Mouse (Mus musculus) limb, embryonic 13.5 days (tissue): Measurements from ENCODE around the gene Cldn18. TPM values are rescaled to one million over a fixed set of nuclear protein-coding genes. Genes with fewer than 3 reads are reported as not detected.

Experiments
- ATAC-seq: fragments of 200-750 bp; cut with Nextera tagmentation; 2 replicates; pipeline ENCODE4 v1.8.0; 2017; ENCODE audit warnings: low read depth, moderate number of reproducible peaks, moderate TSS enrichment; ENCODE audit not compliant: low FRiP score
- H3K27ac ChIP-seq: fragments of 300-500 bp; sonication (generic); 2 replicates; pipeline ENCODE4 v1.5.1; 2015; ENCODE audit warnings: inconsistent platforms, mild to moderate bottlenecking, moderate library complexity
- H3K27me3 ChIP-seq: fragments of 300-500 bp; sonication (generic); 2 replicates; pipeline ENCODE4 v1.6.1; 2015; ENCODE audit warnings: mild to moderate bottlenecking, inconsistent platforms
- H3K36me3 ChIP-seq: fragments of 300-500 bp; sonication (generic); 2 replicates; pipeline ENCODE4 v1.6.1; 2015; ENCODE audit warnings: inconsistent platforms, mild to moderate bottlenecking, moderate library complexity
- H3K4me1 ChIP-seq: fragments of 300-500 bp; sonication (generic); 2 replicates; pipeline ENCODE4 v1.6.1; 2015; ENCODE audit warnings: inconsistent platforms
- H3K4me2 ChIP-seq: fragments of 300-500 bp; sonication (generic); replicated peaks from 2 replicates; pipeline ENCODE4 v1.6.1; 2015; ENCODE audit warnings: inconsistent platforms, mild to moderate bottlenecking, moderate library complexity
- H3K4me3 ChIP-seq: fragments of 300-500 bp; sonication (generic); 2 replicates; pipeline ENCODE4 v1.5.1; 2015; ENCODE audit warnings: moderate library complexity, mild to moderate bottlenecking, inconsistent platforms
- H3K9ac ChIP-seq: fragments of 300-500 bp; sonication (generic); 2 replicates; pipeline ENCODE4 v1.6.1; 2015; ENCODE audit warnings: mild to moderate bottlenecking, inconsistent platforms
- H3K9me3 ChIP-seq: fragments of 300-500 bp; sonication (generic); 2 replicates; pipeline ENCODE4 v1.6.1; 2016; ENCODE audit warnings: inconsistent platforms
- WGBS: fragments of 180-500 bp; shearing (Covaris S2); methylation state at CpG from one replicate; pipeline ENCODE4 v1.1.7; 2015; 5-methylcytosine and 5-hydroxymethylcytosine counted together
- polyA plus RNA-seq: library from polyadenylated mRNA; unstranded; fragments of >200 nt; fragmentation: Nextera tagmentation; extraction: Ambion mirVana; gene quantifications from 2 replicates; pipeline ENCODE4 v1.2.1, GENCODE M21; 2015

Gene Cldn18
- polyA plus RNA-seq, 1 experiment from 2014 or later = not detected

DNA sequence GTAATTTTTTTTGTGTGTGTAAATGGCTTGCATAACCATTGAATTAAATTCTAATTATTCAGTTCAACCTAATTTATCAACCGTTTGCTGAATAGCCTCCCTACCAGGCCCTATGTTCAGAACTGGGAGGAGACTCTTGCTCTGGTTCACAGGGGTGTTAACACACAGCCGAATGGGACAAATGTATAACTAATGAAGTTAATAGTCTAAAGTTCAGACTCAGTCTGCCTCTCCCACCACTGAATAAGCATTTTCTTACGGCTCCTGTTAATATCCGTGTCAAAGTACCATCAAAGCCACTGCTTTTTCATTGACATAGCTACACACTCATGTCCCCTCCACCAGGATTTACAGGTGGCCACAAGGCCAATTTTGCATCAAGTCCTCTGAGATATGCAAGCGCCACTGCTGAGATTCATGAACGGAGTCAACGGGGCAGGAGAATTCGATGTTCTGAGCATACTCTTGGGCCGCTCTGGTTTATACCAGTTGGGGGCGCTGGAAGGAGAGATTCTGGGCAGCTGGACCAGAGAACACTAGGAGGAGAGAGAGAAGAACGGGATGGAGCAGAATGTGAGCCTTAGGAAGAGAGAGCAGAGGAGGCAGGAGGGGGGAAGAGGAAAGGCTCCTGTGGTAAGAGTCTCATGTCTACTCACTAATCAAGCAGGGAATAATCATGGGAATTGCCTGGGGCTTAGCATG lies 9.5 kb downstream of the Cldn18 start:
- WGBS = 74% methylated on average over 11 of the region's 11 CpGs

GRCm38 (mm10) chr9:99706264-99706663 lies 10.8 kb downstream of the Cldn18 start:
- 84% methylated on average over 6 of the region's 6 CpGs for WGBS
- H3K4me1 ChIP-seq = no peaks in the 10 kb centered on the region
- no peak for ATAC-seq

More for the DNA sequence above, 9.5 kb downstream of the Cldn18 start:
- no peaks in the 10 kb centered on the region for H3K9me3 ChIP-seq
- H3K36me3 ChIP-seq = no peaks in the 10 kb centered on the region
- H3K9ac ChIP-seq = no peak overlapping the region
- ATAC-seq = no peak
- no peak overlapping the region for H3K4me3 ChIP-seq
- H3K4me2 ChIP-seq = no peak overlapping the region
- no peak overlapping the region for H3K27ac ChIP-seq
- no peaks in the 10 kb centered on the region for H3K27me3 ChIP-seq
- H3K4me1 ChIP-seq = no peaks in the 10 kb centered on the region

GRCm38 (mm10) chr9:99703711-99704110 lies 13.4 kb downstream of the Cldn18 start:
- H3K9me3 ChIP-seq = no peaks in the 10 kb centered on the region
- H3K27me3 ChIP-seq = no peaks in the 10 kb centered on the region
- H3K36me3 ChIP-seq = no peaks in the 10 kb centered on the region
- H3K4me2 ChIP-seq = no peak overlapping the region
- no peak for ATAC-seq
- no peak overlapping the region for H3K9ac ChIP-seq
- H3K4me3 ChIP-seq = no peak overlapping the region
- 78% methylated on average over 6 of the region's 6 CpGs for whole genome bisulfite sequencing
- H3K4me1 ChIP-seq = no peaks in the 10 kb centered on the region
- no peak overlapping the region for H3K27ac ChIP-seq

More at GRCm38 (mm10) chr9:99706264-99706663, 10.8 kb downstream of the Cldn18 start:
- Histone ChIP-seq H3K27me3 (no peaks in the 10 kb centered on the region), H3K4me2 (no peak overlapping the region), H3K27ac (no peak overlapping the region), H3K36me3 (no peaks in the 10 kb centered on the region), H3K9me3 (no peaks in the 10 kb centered on the region), H3K9ac (no peak overlapping the region), H3K4me3 (no peak overlapping the region)

DNA sequence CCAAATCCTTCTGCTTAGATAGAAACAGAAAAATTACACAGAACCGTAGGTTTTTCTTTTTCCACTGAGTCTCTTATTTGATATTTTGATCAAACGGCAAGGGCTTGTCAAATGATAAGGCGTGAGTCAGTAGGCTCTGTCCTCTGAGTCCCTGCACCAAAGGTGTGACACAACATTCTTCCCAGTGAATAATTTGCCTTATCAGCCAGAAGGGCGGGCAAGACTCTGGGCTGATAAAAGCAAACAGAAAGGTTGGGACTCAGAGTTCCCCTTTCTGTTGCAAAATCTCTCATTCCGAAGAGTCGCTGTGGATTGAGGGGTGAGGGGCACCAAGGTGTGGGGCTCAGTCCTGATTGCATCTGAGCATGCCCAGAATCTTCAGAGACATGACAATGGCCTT lies 14.9 kb downstream of the Cldn18 start:
- H3K9me3 ChIP-seq = no peaks in the 10 kb centered on the region
- no peak overlapping the region for H3K27ac ChIP-seq
- 89% methylated on average over 6 of the region's 6 CpGs for WGBS
- H3K4me1 ChIP-seq = no peaks in the 10 kb centered on the region
- no peaks in the 10 kb centered on the region for H3K27me3 ChIP-seq
- H3K4me2 ChIP-seq = no peak overlapping the region
- no peak overlapping the region for H3K9ac ChIP-seq
- no peak for ATAC-seq
- H3K36me3 ChIP-seq = no peaks in the 10 kb centered on the region
- no peak overlapping the region for H3K4me3 ChIP-seq

GRCm38 (mm10) chr9:99701187-99701586 lies 15.9 kb downstream of the Cldn18 start:
- Histone ChIP-seq H3K9ac (no peak overlapping the region), H3K9me3 (no peaks in the 10 kb centered on the region), H3K27ac (no peak overlapping the region), H3K4me2 (no peak overlapping the region), H3K4me3 (no peak overlapping the region), H3K4me1 (no peaks in the 10 kb centered on the region), H3K27me3 (no peaks in the 10 kb centered on the region), H3K36me3 (no peaks in the 10 kb centered on the region)
- ATAC-seq = no peak
- 77% methylated on average over 2 of the region's 2 CpGs for WGBS

- Histone ChIP-seq H3K36me3 (no peaks in the 10 kb centered on the region), H3K27ac (no peak overlapping the region), H3K4me1 (no peaks in the 10 kb centered on the region), H3K4me2 (no peak overlapping the region), H3K4me3 (no peak overlapping the region), H3K9me3 (no peaks in the 10 kb centered on the region), H3K27me3 (no peaks in the 10 kb centered on the region), H3K9ac (no peak overlapping the region)
- ATAC-seq = no peak
- WGBS = 78% methylated on average over 2 of the region's 2 CpGs
Observed at GRCm38 (mm10) chr9:99699752-99700389, 17.2 kb downstream of the Cldn18 start.

DNA sequence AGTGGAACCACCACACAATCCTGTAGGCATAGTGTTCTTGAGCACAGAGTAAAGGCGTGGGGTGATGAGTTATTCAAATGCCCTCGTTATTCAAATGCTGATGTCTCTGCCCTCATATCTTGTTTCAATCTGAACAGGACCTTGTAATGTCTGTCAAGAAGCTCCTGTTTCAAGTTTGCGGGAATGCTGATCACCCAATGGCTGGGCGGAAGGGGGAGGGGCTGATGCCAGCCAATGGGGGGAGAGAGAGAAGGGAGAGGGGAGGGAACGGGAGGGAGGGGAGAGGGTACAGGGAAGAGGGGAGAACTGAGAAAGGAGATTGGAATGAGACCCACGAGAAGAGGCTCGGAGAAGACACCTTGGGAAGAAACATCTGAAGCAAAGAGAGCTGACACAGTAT lies 22.1 kb downstream of the Cldn18 start:
- ATAC-seq = no peak
- H3K9me3 ChIP-seq = no peaks in the 10 kb centered on the region
- no peak overlapping the region for H3K4me3 ChIP-seq
- no peaks in the 10 kb centered on the region for H3K4me1 ChIP-seq
- H3K27me3 ChIP-seq = no peaks in the 10 kb centered on the region
- WGBS = 62% methylated on average over 7 of the region's 7 CpGs
- no peaks in the 10 kb centered on the region for H3K36me3 ChIP-seq
- no peak overlapping the region for H3K27ac ChIP-seq
- H3K9ac ChIP-seq = no peak overlapping the region
- no peak overlapping the region for H3K4me2 ChIP-seq

GRCm38 (mm10) chr9:99690386-99690785 lies 26.7 kb downstream of the Cldn18 start:
- H3K9ac ChIP-seq = no peak overlapping the region
- H3K4me2 ChIP-seq = no peak overlapping the region
- no peaks in the 10 kb centered on the region for H3K27me3 ChIP-seq
- no peak overlapping the region for H3K27ac ChIP-seq
- no peaks in the 10 kb centered on the region for H3K9me3 ChIP-seq
- no peak for ATAC-seq
- 73% methylated on average over 7 of the region's 7 CpGs for WGBS
- H3K36me3 ChIP-seq = no peaks in the 10 kb centered on the region
- H3K4me3 ChIP-seq = no peak overlapping the region
- H3K4me1 ChIP-seq = no peaks in the 10 kb centered on the region

DNA sequence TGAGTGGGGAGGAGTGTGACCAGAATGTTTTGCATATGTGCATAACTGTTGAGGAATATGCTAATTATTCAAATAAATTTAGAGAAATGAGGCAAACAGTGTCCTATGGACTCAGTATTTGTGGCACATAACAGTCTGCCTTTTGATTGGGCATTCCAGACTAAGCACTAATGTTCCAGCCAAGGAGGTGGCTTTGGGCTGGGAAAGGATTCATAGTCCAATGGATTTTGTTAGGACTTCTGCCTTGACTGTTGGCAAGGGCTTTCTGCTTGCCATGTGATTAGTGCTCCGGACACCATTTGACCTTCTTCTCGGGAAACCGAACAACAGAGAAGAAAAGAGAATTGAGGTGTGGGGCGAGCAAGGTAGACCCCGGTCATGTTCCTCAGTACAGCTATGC lies 27.3 kb downstream of the Cldn18 start:
- Histone ChIP-seq H3K9ac (no peak overlapping the region), H3K4me3 (no peak overlapping the region), H3K4me1 (no peaks in the 10 kb centered on the region), H3K27me3 (no peaks in the 10 kb centered on the region), H3K9me3 (no peaks in the 10 kb centered on the region), H3K36me3 (no peaks in the 10 kb centered on the region), H3K27ac (no peak overlapping the region), H3K4me2 (no peak overlapping the region)
- no peak for ATAC-seq
- WGBS = 91% methylated on average over 5 of the region's 5 CpGs

- Histone ChIP-seq H3K4me2 (no peak overlapping the region), H3K4me1 (no peaks in the 10 kb centered on the region), H3K36me3 (no peaks in the 10 kb centered on the region), H3K27ac (no peak overlapping the region), H3K27me3 (no peaks in the 10 kb centered on the region), H3K9ac (no peak overlapping the region), H3K4me3 (no peak overlapping the region), H3K9me3 (no peaks in the 10 kb centered on the region)
- ATAC-seq = no peak
- WGBS = 76% methylated on average over 5 of the region's 5 CpGs
Observed at GRCm38 (mm10) chr9:99685536-99686231, 31.4 kb downstream of the Cldn18 start.

DNA sequence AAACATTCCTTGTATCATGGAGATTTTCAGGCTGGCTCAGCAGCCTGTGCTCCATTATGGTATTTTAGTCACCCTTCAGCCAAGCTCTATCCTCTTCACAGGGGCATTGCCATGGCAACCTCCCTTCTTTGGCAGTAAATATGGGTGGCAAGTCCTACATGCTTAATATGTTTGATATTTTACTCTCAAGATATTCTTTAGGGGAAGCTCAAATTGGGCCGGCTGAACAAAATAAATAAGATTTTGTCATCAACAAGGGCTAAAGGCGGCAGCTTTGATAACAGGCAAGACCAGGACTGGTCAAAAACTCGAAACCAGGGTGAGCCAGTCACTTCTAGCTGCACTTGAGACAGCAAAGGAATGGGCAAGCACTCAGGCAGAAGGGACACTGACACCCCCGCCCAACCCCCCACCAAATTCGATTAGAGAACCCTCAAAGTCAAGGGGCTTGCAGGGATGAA lies 32.0 kb downstream of the Cldn18 start:
- H3K36me3 ChIP-seq = no peaks in the 10 kb centered on the region
- ATAC-seq = no peak
- no peaks in the 10 kb centered on the region for H3K9me3 ChIP-seq
- no peak overlapping the region for H3K4me2 ChIP-seq
- H3K4me3 ChIP-seq = no peak overlapping the region
- H3K4me1 ChIP-seq = no peaks in the 10 kb centered on the region
- no peak overlapping the region for H3K9ac ChIP-seq
- H3K27me3 ChIP-seq = no peaks in the 10 kb centered on the region
- no peak overlapping the region for H3K27ac ChIP-seq
- WGBS = 66% methylated on average over 5 of the region's 5 CpGs

DNA sequence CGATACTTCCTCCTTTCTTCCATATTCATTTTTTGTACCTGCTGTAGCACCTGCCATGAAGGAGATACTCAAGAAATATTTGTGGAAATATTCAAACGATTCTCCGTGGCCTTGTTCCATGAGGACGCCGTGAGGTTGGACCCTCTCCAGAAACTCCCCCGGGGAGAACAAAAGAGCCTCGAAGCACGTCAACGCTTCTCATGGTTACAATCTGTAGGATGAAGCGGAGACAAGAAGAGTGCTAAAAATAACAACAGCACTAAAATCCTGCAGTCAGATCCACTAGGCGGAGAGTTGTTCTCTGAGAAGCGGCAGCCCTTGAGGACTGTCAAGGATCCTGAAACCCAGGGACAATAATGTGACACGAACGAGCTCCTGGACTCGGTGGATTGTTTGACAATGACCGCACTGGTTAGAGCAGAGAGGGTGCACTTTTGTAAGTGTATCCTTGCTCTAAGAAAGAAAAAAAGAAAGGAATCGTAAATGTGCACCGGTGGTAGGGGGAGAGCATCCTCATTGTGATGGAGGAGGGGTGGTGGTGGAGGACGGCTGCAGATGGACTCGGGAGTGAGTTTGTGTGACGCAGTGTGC lies 35.0 kb downstream of the Cldn18 start:
- Histone ChIP-seq H3K27me3 (no peaks in the 10 kb centered on the region), H3K4me3 (no peak overlapping the region), H3K27ac (no peak overlapping the region), H3K4me1 (no peaks in the 10 kb centered on the region), H3K4me2 (no peak overlapping the region), H3K9me3 (no peaks in the 10 kb centered on the region), H3K9ac (no peak overlapping the region), H3K36me3 (no peaks in the 10 kb centered on the region)
- no peak for ATAC-seq
- 88% methylated on average over 21 of the region's 21 CpGs for WGBS
